Mouse (Mus musculus) cerebellum, adult 9-11 months (tissue): Measurements from ENCODE around the gene Phex.

Experiments
- DNase-seq: peaks from one replicate; pipeline ENCODE4 v3.0.0; 2022

Phex gene

DNA sequence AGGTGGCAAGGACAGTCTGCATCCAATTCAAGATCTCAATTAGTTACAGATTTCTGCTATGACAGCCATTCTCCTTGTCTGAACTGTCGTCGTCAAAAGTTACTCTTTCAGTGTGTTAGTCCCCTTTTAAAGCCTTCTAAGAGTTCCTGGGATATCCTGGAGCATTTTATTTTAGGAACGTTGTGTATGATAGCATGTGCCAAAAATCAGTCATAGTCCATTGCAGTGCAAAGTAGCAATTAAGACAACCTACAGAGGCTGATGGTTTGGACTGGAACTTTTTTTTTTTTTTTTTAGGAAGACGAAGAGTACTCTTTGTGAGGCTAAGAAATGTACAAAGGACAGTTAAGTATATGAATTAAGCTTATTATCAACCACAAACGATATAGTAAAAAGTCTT, at the start of gene Phex:
Gene Phex (minus strand): TSS at position 101 of the 400 bp plus-strand sequence.
- no peak for DNase-seq

GRCm38 (mm10) chrX:157462716-157463115, 47.6 kb upstream of the Phex start:
- no peak for DNase-seq

GRCm38 (mm10) chrX:157454430-157454829, 39.3 kb upstream of the Phex start:
- DNase-seq, result peak; percentile 36

DNA sequence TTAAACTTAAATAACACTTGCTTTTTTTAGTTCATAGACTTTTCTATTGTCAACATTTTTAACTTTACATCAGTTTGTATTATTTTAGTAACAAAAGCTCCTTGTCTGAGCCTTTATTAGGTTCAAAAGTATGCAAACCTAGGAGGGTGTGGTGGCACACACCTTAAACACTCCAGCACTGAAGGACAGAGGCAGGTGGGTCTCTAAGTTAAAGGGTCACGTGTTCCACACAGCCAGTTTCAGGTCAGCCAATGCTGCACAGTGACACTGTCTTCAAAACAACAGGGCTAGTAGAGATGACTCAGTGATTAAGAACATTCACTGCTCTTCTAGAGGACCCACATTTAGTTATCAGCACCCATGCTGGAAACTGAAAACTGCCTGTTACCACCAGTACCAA, 33.9 kb upstream of the Phex start:
- DNase-seq, result no peak

DNA sequence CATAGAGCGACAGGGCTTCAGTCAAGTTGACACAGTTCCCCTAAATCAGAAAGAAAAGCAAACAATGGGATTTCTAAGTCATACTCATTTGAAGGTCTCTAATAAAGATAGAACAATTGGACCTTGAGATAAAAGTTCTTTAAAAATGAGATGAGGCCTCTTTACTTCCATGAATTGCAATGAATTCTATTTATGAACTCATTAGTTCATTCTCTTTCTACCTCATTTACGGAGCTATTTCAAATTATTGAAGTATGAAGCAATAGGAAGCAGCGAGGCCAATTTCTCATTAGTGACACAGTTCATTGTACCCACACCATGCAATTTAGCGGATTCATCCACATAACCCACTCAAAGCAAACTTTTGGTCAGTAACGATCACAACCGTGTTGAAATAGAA, 32.3 kb upstream of the Phex start:
- DNase-seq, result no peak

DNA sequence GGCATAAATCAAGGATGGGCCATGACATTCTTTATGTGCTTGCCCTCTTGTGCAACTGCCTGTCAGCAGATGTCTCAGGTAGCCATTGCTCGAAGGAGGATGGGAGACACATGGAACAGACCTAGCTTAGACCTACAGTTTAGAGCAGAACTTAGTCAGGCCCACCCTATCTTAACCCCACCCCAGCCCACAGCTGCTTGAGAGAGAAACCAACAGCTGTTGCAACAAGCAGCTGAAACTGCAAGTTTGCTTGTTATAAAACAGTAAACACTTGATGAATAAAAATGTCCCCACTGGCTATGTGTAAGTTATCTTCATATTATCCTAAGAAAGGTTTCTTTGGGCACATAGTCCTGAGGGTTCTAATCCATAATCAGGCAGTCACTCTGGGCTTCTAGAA, 19.7 kb upstream of the Phex start:
- DNase-seq, result no peak

GRCm38 (mm10) chrX:157419451-157419850, 4.3 kb upstream of the Phex start:
- DNase-seq, result no peak

DNA sequence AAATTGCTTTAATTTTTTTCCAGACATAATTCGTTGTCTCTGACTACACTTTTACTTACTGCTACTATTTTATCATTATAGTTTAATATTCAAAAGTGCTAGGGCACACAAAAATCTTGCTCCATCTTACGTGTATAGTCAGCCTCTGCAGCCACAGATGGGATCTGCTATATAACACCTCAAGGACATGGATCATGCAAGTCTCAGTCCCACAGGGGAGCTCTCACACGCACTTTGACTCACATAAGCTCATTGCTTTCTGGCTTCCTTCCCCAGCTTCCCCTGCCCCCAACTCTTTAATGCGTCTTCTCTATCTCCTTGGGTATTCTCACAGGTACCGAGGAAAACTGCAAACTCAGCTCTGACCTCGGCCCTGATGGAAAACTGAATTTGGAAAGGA, 10.2 kb downstream of the Phex start:
- DNase-seq, result no peak

DNA sequence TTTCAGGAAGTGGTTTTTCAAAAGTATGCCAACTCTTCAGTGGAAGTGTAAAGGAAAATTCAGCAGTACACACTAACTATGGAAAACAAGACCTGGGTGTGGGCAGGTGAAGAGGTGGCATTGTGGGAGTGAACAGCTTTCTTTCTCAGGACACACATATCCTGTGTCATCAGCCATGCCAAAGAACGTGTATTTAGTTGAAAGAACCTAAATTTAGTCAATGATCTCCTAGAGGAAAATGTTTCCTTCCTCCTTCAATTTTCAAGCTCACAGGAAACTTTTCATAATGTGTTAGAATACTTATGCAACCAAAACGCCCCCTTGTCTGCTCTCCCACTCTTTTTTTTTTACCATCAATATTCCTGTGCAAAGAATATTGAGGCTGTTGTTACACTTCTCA, 23.9 kb downstream of the Phex start:
- DNase-seq, result no peak

GRCm38 (mm10) chrX:157390102-157390501, 25.0 kb downstream of the Phex start:
- no peak for DNase-seq

DNA sequence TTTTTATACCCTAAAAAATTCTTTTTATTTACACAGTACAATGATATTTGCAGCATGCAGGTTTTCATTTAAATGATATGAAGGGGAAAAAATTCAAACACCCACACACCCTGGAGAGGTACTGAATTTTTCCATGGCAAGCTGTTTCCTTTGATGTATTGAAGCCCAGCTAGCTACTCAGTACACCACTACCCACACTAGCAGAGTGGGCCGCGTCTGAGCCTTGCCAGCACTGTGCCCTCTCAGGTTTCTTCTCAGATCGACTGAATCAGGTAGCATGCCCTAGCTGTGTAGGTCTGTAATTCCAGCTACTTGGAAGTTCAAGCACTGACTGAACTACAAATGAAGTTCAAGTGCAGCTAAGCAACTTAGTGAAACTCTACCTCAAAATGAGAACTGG, 26.7 kb downstream of the Phex start:
- no peak for DNase-seq

DNA sequence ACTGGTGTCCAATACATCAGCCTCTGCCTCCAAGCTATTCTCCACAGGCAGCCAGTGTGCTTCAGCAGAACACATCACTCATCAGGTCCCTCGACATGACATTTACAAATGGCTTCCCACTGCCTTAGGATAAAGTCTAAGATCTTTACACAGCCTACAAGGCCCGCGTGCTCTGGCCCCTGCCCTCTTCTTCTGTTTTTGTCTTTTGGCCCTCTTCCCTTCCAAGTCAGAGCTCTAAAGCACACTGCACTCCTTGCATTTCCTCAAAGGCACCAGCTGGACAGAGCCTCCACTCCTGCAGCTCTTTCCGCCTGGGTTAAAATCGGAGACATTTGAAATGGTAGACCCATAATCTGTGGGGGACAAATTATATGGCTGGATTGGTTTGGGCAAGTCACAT, 28.1 kb downstream of the Phex start:
- no peak for DNase-seq

DNA sequence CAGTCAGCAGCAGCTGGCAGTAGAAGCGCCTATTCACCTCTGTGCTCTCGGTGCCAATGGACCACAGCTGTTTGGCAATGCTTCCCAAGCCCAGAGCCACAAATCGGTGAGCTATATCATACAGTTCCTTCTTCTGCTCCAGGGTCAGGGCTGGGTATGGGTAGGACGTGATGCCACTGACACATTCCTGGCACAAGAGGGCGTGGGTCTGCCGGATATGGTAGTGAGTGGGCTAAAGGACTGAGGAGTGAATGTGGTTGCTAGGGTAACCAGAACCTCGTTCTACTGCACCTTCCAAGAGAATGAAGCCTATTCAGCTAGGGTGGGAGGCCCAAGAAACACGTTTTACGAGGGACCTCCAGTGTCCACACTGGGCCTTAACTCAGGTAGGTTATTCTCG, 36.3 kb downstream of the Phex start:
- DNase-seq, result no peak

GRCm38 (mm10) chrX:157377456-157377855, 37.7 kb downstream of the Phex start:
- no peak for DNase-seq

DNA sequence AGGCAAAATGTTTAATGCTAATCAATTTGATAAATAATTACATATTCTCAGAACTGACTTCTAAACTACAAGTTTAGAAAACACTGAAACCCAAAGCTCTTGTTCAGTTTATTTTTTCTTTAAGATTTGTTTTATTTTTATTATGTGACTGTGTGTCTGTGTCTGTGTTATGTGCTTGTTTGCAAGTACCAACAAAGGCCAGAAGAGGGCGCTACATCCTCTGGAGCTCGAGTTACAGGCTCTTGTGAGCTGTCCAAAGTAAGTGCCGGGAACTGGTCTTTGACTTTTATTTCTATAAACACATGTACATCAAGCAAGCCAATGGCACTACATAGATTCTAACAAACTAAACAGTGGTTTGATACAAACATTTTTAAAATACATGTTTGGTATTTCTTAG, 41.2 kb downstream of the Phex start:
- no peak for DNase-seq

DNA sequence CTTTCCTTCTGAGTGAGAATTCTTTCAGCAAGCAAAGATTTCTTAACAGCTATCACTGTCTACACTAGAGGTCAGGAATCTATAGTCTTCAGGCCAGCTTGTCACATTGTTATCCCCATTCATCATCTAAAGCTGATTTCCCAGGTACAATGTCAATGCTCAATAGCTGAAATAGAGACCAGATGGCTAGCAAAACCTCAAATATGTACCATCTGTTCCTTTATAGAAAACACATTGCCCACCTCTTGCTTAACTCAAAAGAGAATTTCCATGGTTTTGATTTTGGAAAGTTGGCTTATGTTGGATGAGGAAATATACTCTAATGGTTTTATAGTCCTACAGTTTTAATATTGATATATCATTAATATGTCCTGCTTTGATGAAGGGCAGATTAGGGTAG, 45.9 kb downstream of the Phex start:
- DNase-seq, result peak; percentile 2

- DNase-seq, result no peak
Observed at GRCm38 (mm10) chrX:157355521-157355920, 59.6 kb downstream of the Phex start.

DNA sequence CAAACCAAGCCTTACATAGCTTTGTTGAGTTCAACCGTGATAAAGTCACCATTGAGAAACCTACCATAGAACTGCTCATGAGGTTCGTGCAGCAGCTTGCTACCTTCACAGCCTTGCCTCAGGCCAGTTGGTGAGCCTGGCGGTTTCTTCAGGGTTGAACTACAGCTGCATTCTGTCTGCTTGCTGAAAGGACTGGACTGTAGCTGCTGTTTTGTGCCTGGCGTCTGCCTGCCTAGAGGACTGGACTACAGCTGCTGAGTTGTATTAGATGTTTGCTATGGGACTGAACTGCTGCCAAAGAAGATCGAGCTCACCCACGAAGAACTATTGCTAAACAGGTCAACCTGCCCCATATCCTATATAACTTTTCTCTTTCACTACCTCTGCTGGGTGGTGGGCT, 68.9 kb downstream of the Phex start:
- DNase-seq, result no peak

DNA sequence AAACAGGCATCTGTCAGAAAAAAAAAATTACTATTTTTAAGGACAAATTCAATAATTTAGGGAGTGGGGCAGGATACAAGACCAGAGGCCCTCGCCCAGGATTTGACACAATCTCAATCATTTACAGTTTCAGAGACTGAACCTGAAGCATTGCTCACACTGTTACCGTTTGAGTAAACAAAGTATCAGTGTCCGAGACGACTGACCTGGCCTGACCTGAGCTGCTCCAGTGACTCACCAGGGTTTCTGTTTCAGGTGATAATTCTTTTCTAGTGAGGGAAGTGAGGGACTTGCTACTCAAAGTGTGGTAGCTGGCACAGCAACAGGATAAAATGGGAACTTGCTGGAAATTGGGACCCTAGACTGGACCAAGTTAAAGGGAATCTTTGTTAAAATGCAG, 80.4 kb downstream of the Phex start:
- DNase-seq, result no peak

- DNase-seq, result no peak
Observed at GRCm38 (mm10) chrX:157329821-157330220, 85.3 kb downstream of the Phex start.

GRCm38 (mm10) chrX:157328396-157328795, 86.7 kb downstream of the Phex start:
- no peak for DNase-seq

DNA sequence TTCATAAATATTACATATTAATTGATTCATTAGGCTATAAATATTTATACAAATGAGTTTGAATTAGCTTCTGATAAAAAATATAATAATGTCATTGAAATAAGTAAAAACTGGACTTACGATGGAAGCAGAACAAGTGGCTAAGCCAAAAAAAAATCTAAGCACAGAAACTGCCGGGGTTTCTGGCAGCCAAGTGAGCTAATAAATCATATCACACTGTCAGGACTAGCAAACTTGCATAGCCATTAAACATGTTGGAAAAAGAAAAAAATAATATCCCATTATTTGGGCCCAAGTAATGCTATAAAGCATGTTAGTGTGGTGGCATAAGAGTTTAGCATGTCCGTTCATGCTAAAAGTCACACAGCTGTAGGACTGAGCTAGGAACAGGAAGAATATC, 87.4 kb downstream of the Phex start:
- no peak for DNase-seq

- DNase-seq, result peak; percentile 32
Observed at GRCm38 (mm10) chrX:157324396-157324795, 90.7 kb downstream of the Phex start.

DNA sequence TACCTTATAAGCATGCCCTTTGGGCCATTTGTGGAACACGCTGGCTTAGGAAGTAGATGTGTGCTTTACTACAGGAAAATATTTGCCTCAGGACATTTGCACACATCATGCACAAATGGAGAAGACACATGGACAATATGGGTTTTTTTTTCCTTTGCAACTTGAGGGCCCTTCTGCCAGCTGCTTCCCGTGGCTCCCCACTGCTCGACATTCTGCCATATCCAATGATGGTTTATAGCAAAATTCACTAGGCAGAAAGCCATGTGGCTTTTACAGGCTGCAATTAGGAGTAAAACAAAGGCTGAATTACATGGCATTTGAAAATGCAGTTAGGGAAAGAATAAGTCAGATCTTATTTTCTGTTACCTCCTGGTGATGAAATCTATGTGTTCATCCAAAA, 104.8 kb downstream of the Phex start:
- DNase-seq, result peak; percentile 80

GRCm38 (mm10) chrX:157308171-157308570, 106.9 kb downstream of the Phex start:
- DNase-seq, result peak; percentile 65

GRCm38 (mm10) chrX:157307411-157307810, 107.7 kb downstream of the Phex start:
- DNase-seq, result peak; percentile 49
